Mouse (Mus musculus) erythroblast, embryonic 14.5 days (primary cell): Measurements from ENCODE around the gene Cnih3.

ENCODE experiments used
- GATA1 ChIP-seq: IDR thresholded peaks from 2 replicates; pipeline ENCODE4 v1.6.1; 2012; ENCODE audit warnings: low read length, inconsistent platforms, mixed read lengths
- TAL1 ChIP-seq: IDR thresholded peaks from 3 replicates; pipeline ENCODE4 v1.6.1; 2012; ENCODE audit warnings: low read length, inconsistent platforms, mixed read lengths

DNA sequence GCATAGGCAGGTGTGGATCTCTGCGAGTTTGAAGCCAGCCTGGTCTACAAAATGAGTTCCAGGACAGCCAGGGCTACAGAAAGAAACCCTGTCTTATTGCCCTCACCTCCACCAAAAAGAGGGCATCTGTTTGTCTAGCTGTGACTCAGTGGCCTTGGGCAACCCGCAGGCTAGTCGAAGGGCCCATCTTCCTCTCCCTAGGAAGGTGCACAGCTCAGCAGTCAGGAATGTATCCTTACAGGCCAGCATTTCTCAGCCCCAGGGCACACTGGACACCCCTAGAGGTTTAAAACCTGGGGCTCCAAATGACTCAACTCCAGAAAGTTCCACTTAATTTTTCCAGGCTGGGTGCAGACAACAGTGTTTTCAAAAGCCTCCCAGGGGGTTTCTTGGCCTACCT lies 73.0 kb downstream of the Cnih3 start:
- TF ChIP-seq GATA1: no peak
- TF ChIP-seq TAL1: no peak
